Mouse (Mus musculus): ENCODE data around the gene 4930402H24Rik. TPM values are rescaled to one million over a fixed set of nuclear protein-coding genes. Genes with fewer than 3 reads are reported as not detected.

The 4930402H24Rik gene
- polyA plus RNA-seq, 1 experiment from 2014 or later, result 50.9 TPM

- H3K4me1 ChIP-seq (replicated peaks), result no peaks in the 10 kb centered on the region
- DNase-seq (ENCODE audit: low spot score), result no peak
- H3K27me3 ChIP-seq (ENCODE audit: insufficient read depth, poor library complexity, severe bottlenecking), result no peaks in the 10 kb centered on the region
- H3K36me3 ChIP-seq, result peaks cover 96% of the 10 kb centered on the region
- H3K4me3 ChIP-seq, result no peak overlapping the region
- H3K27ac ChIP-seq, result no peak overlapping the region
- WGBS, result 79% methylated on average over 6 of the region's 6 CpGs
- no peaks in the 10 kb centered on the region for H3K9me3 ChIP-seq
Measured at GRCm38 (mm10) chr2:130738019-130738418, 168.2 kb downstream of the 4930402H24Rik start.

- H3K27me3 ChIP-seq (ENCODE audit: insufficient read depth, poor library complexity, severe bottlenecking), result no peaks in the 10 kb centered on the region
- H3K4me1 ChIP-seq (replicated peaks), result no peaks in the 10 kb centered on the region
- H3K36me3 ChIP-seq, result peaks cover 92% of the 10 kb centered on the region
- no peak overlapping the region for H3K27ac ChIP-seq
- WGBS, result 86% methylated on average over 5 of the region's 5 CpGs
- DNase-seq (ENCODE audit: low spot score), result no peak
- H3K4me3 ChIP-seq, result no peak overlapping the region
- H3K9me3 ChIP-seq, result no peaks in the 10 kb centered on the region
Measured at GRCm38 (mm10) chr2:130735281-130735680, 170.9 kb downstream of the 4930402H24Rik start.

DNA sequence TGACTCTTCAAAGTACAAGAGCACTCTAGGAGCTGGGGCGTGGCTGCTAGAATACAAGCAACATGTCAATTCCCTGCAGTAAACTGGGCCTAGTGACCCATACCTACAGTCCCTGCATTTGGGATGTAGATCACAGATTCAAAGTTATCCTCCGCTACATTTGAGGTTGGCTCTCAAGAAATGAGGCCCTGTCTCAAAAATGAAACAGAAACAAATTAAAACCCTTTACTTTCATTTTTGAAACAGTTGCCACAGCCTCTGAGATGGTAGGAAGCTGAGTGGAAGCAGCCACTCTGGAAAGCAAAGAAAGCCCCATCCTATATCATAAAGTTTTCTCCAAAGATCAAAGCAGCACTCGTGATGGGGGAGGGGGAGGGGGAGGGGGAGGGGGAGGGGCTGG, 172.8 kb downstream of the 4930402H24Rik start:
- H3K4me3 ChIP-seq, result no peak overlapping the region
- no peaks in the 10 kb centered on the region for H3K4me1 ChIP-seq (replicated peaks)
- no peak overlapping the region for H3K27ac ChIP-seq
- H3K9me3 ChIP-seq, result no peaks in the 10 kb centered on the region
- H3K36me3 ChIP-seq, result peaks cover 94% of the 10 kb centered on the region
- no peak for DNase-seq (ENCODE audit: low spot score)
- no peaks in the 10 kb centered on the region for H3K27me3 ChIP-seq (ENCODE audit: insufficient read depth, poor library complexity, severe bottlenecking)
- WGBS, result 68% methylated on average over 3 of the region's 3 CpGs

DNA sequence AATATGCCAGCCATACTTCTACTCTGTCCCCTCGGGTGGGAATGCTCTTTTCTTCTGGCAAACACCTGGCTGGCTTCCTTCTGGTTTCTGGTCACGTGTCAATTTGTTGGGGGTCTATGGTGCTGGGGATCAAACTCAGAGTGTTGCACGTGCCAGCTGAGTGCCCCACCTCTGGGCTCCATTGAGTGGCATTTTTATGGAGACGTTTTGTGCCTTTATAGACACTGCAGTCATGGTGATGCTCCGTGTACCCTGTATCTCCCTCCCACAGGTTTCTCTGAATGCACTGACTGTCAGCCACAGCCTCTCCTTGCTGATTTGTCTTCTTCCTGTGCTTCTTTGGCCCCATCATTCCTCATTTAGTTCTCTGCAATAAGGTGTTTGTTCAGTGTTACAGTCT, 174.4 kb downstream of the 4930402H24Rik start:
- DNase-seq (ENCODE audit: low spot score), result no peak
- Histone ChIP-seq H3K27me3 (ENCODE audit: insufficient read depth, poor library complexity, severe bottlenecking) (no peaks in the 10 kb centered on the region), H3K4me3 (no peak overlapping the region), H3K4me1 (replicated peaks) (no peaks in the 10 kb centered on the region), H3K36me3 (peaks cover 94% of the 10 kb centered on the region), H3K27ac (no peak overlapping the region), H3K9me3 (no peaks in the 10 kb centered on the region)
- 76% methylated on average over 5 of the region's 5 CpGs for WGBS

GRCm38 (mm10) chr2:130730746-130731145, 175.5 kb downstream of the 4930402H24Rik start:
- no peaks in the 10 kb centered on the region for H3K27me3 ChIP-seq (ENCODE audit: insufficient read depth, poor library complexity, severe bottlenecking)
- 91% methylated on average over 9 of the region's 9 CpGs for WGBS
- DNase-seq (ENCODE audit: low spot score), result no peak
- H3K36me3 ChIP-seq, result peaks cover 94% of the 10 kb centered on the region
- no peak overlapping the region for H3K4me3 ChIP-seq
- no peak overlapping the region for H3K27ac ChIP-seq
- no peaks in the 10 kb centered on the region for H3K4me1 ChIP-seq (replicated peaks)
- no peaks in the 10 kb centered on the region for H3K9me3 ChIP-seq

DNA sequence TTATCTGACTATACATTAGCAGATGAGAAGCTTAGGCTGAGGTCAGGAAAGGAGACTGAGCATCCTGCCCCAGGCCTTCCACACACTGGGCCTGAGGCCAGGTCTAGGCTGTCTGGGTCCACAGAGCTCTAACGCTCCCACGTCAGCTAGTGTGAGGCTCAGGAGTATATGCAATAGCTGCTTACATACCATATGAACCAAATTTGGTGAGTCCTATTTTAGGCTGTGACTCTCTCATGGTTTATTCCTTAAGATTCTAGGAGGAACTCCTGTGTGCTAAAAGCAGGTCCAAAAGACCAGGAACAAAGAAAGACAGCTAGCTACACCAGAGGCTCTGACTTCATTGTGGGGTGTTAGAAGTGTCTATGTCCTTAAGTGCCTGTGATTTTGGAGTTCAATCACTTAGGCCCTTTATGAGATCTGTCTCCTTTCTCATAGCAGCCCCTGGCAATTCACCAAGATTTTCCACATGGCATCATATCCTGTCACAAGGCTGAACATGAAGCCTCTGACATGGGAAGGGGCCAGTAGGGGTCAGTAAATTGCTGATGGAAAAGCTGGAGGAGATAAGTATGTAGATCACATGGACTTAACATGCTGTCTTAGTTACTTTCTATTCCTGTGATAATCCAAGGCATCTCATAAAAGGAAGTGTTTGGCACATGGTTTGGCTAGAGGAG, 177.2 kb downstream of the 4930402H24Rik start:
- 97% methylated on average over 2 of the region's 2 CpGs for WGBS
- Histone ChIP-seq H3K27me3 (ENCODE audit: insufficient read depth, poor library complexity, severe bottlenecking) (no peaks in the 10 kb centered on the region), H3K36me3 (peaks cover 96% of the 10 kb centered on the region), H3K9me3 (no peaks in the 10 kb centered on the region), H3K4me1 (replicated peaks) (no peaks in the 10 kb centered on the region), H3K4me3 (no peak overlapping the region), H3K27ac (no peak overlapping the region)
- no peak for DNase-seq (ENCODE audit: low spot score)

GRCm38 (mm10) chr2:130727752-130728151, 178.5 kb downstream of the 4930402H24Rik start:
- WGBS, result 86% methylated on average over 1 of the region's 1 CpGs
- Histone ChIP-seq H3K9me3 (no peaks in the 10 kb centered on the region), H3K4me3 (no peak overlapping the region), H3K27ac (no peak overlapping the region), H3K4me1 (replicated peaks) (no peaks in the 10 kb centered on the region), H3K27me3 (ENCODE audit: insufficient read depth, poor library complexity, severe bottlenecking) (no peaks in the 10 kb centered on the region), H3K36me3 (peaks cover 96% of the 10 kb centered on the region)
- no peak for DNase-seq (ENCODE audit: low spot score)

- WGBS, result 76% methylated on average over 4 of the region's 4 CpGs
- Histone ChIP-seq H3K4me1 (replicated peaks) (no peaks in the 10 kb centered on the region), H3K36me3 (peaks cover 84% of the 10 kb centered on the region), H3K27me3 (ENCODE audit: insufficient read depth, poor library complexity, severe bottlenecking) (no peaks in the 10 kb centered on the region), H3K9me3 (no peaks in the 10 kb centered on the region), H3K27ac (no peak overlapping the region), H3K4me3 (no peak overlapping the region)
- DNase-seq (ENCODE audit: low spot score), result no peak
Measured at GRCm38 (mm10) chr2:130724369-130724768, 181.8 kb downstream of the 4930402H24Rik start.

DNA sequence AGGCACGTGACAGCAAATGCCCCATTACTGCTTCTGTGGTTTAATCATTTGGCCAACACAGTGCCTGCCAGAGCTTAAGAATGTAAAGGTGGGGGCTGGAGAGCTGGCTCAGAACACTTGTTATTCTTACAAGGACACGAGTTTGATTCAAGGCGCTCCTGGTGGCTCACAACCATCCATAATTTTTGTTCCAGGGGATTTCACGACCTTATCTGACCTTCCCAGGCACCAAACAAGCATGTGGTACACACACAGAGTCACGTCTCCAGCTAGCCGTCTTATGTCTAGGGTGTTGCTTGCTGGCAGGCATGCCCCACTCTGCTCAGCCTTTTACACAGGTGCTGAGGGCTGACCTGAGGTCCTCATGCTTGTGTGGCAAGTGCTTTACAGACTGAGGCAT, 188.3 kb downstream of the 4930402H24Rik start:
- Histone ChIP-seq H3K4me3 (no peak overlapping the region), H3K9me3 (no peaks in the 10 kb centered on the region), H3K36me3 (peaks cover 76% of the 10 kb centered on the region), H3K27ac (no peak overlapping the region), H3K4me1 (replicated peaks) (no peaks in the 10 kb centered on the region), H3K27me3 (ENCODE audit: insufficient read depth, poor library complexity, severe bottlenecking) (no peaks in the 10 kb centered on the region)
- DNase-seq (ENCODE audit: low spot score), result no peak
- 79% methylated on average over 6 of the region's 6 CpGs for WGBS

DNA sequence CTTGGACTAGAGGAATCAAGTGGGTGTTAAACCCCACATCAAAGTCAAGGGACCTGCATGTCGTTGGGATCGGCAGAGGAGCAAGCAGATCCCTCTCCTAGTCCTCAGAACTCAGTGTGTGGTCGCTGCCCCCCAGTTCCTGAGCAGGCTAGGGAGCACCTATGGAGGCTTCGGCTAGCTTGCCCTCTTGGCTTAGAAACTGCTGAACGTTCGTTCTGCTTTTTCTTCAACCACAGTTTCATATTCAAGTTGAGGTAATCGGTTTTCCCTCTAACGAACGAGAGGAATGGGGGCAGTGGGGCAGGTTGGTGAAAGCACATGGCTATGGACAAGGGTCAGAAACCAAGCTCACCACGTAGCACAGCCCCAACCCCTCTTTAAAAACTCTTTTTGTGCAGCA, 199.1 kb downstream of the 4930402H24Rik start:
- Histone ChIP-seq H3K4me1 (replicated peaks) (0 out of 2 replicates have a peak, but pooled peaks cover 2% of the 10 kb centered on the region), H3K27me3 (ENCODE audit: insufficient read depth, poor library complexity, severe bottlenecking) (no peaks in the 10 kb centered on the region), H3K4me3 (no peak overlapping the region), H3K9me3 (no peaks in the 10 kb centered on the region), H3K36me3 (peaks cover 32% of the 10 kb centered on the region), H3K27ac (no peak overlapping the region)
- 72% methylated on average over 10 of the region's 10 CpGs for WGBS
- no peak for DNase-seq (ENCODE audit: low spot score)

DNA sequence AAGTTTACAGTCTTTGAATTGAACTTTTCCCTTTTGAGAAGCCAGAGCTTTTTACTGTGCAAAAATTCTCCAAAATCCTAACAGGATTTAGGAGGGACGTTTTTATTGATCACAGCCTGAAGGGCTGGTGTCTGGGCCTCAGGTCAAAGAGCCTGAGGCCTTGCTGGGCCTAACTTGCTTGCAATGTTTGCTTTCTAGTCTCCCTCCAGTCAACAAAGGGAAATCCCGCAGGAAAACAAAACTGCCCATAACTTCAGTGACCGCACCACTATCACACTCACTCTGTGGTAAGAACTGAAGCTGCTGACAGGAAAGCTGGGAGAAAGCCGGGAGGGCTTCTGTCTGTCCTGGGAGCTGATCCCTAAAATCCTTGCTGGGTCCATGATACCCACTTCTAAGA, 199.6 kb downstream of the 4930402H24Rik start:
- WGBS, result 70% methylated on average over 4 of the region's 4 CpGs
- H3K36me3 ChIP-seq, result peaks cover 28% of the 10 kb centered on the region
- 0 out of 2 replicates have a peak, but pooled peaks cover 2% of the 10 kb centered on the region for H3K4me1 ChIP-seq (replicated peaks)
- no peaks in the 10 kb centered on the region for H3K9me3 ChIP-seq
- no peak overlapping the region for H3K27ac ChIP-seq
- H3K27me3 ChIP-seq (ENCODE audit: insufficient read depth, poor library complexity, severe bottlenecking), result no peaks in the 10 kb centered on the region
- DNase-seq (ENCODE audit: low spot score), result no peak
- no peak overlapping the region for H3K4me3 ChIP-seq

DNA sequence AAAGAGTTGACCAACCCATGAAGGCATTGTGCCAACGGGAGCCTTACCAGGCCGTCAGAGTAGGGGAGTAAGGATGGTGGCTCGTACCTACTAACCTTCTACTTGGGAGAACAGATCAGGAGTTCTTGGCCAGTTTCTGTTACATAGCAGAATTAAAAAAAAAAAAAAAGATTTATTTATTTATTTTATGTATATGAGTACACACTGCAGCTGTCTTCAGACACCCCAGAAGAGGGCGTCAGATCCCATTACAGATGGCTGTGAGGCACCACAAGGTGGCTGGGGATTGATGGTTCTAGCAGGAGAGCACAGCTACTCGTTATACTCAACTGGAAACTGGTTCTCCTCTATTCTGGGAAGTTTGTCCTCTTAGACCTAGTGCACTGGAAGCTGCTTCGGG, 201.0 kb downstream of the 4930402H24Rik start:
- no peak for DNase-seq (ENCODE audit: low spot score)
- H3K27ac ChIP-seq, result no peak overlapping the region
- H3K4me3 ChIP-seq, result no peak overlapping the region
- 73% methylated on average over 6 of the region's 6 CpGs for WGBS
- peaks cover 14% of the 10 kb centered on the region for H3K36me3 ChIP-seq
- peaks cover 10% of the 10 kb centered on the region for H3K27me3 ChIP-seq (ENCODE audit: insufficient read depth, poor library complexity, severe bottlenecking)
- H3K4me1 ChIP-seq (replicated peaks), result 0 out of 2 replicates have a peak, but pooled peaks cover 2% of the 10 kb centered on the region
- H3K9me3 ChIP-seq, result no peaks in the 10 kb centered on the region

DNA sequence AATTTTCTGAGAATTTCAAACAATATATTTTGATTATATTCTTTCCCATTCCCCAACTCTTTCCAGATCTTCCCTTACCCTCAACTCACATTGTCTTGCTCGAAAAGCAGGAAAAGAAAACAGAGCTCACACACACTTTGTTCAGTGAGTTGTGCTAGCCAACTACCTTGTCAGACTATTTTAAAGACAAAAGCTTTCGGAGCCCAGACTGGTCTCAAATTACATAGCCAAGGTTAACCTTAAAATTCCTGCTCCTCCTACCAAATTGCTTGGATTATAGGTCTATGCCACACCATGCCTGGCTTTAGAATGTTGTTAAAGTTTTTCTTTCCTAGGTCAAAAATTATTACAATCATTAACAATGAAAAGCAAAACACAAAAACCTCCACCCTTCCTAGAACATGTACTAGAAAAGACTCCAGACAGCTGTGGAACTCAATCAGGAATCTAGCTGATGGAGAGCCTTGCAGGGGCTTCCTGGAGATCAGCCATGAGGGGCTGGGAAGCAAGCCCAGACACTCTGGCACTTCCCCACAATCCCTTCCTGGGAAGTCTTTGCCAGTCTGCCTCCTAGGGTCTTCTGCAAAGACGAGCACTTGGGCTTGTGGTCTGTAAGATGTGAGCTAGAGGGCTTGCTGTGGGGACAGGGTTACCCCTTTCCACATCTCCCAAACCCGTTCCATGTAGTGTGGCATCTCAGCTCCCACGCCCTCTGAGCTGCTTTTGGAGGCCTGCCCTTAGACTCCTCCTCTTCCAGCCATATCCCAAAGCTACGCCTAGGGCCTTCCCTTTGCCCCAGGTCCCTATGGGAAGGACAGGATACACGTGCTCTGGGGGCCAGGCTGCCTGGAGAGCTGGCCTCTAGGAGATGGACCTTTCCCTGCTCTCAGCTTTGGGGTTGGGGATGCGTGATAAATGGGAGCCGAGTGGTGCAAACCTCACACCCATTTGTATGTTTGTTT, 201.9 kb downstream of the 4930402H24Rik start:
- 0 out of 2 replicates have a peak, but pooled peaks cover 2% of the 10 kb centered on the region for H3K4me1 ChIP-seq (replicated peaks)
- peaks cover 5% of the 10 kb centered on the region for H3K36me3 ChIP-seq
- no peak overlapping the region for H3K4me3 ChIP-seq
- no peak for DNase-seq (ENCODE audit: low spot score)
- H3K9me3 ChIP-seq, result no peaks in the 10 kb centered on the region
- 69% methylated on average over 9 of the region's 9 CpGs for WGBS
- H3K27ac ChIP-seq, result no peak overlapping the region
- peaks cover 18% of the 10 kb centered on the region for H3K27me3 ChIP-seq (ENCODE audit: insufficient read depth, poor library complexity, severe bottlenecking)
